15 mouse cellular contexts compared by ENCODE assay signal in genomic region chr13:16995321-16995720, GRCm38 (mm10).
"Had no signal": no experiment of that assay in that cellular context is flagged by ENCODE, and none has a peak within 500 bp of the region (broad histone marks: within the 10 kb centered on the region; RNA-seq: fewer than 3 reads in every experiment).

No protein-coding gene starts in this region.

- DNase-seq: lung, adult 2 months; lung, postnatal 14 days; lung, postnatal 36 days; right cerebral cortex, postnatal 14 days; thymus, adult 2 months; thymus, postnatal 25 days; thymus, postnatal 4 days had no signal

- H3K27me3 ChIP-seq: lung, embryonic 15.5 days; megakaryocyte, embryonic 14.5 days; midbrain, embryonic 13.5 days; midbrain, embryonic 15.5 days; neural tube, embryonic 12.5 days; stomach, embryonic 15.5 days had no signal

- H3K36me3 ChIP-seq: lung, embryonic 15.5 days; midbrain, embryonic 13.5 days; midbrain, embryonic 15.5 days; neural tube, embryonic 12.5 days; stomach, embryonic 15.5 days had no signal

- H3K4me3 ChIP-seq: lung, embryonic 15.5 days; megakaryocyte, embryonic 14.5 days; midbrain, embryonic 13.5 days; midbrain, embryonic 15.5 days; neural tube, embryonic 12.5 days; stomach, embryonic 15.5 days had no signal

- H3K27ac ChIP-seq: lung, embryonic 15.5 days; macrophage; midbrain, embryonic 13.5 days; midbrain, embryonic 15.5 days; neural tube, embryonic 12.5 days; stomach, embryonic 15.5 days; stomach, postnatal 0 days had no signal

- H3K4me1 ChIP-seq: lung, embryonic 15.5 days; megakaryocyte, embryonic 14.5 days; midbrain, embryonic 13.5 days; midbrain, embryonic 15.5 days; neural tube, embryonic 12.5 days; stomach, embryonic 15.5 days had no signal
